Mouse (Mus musculus) 3134 (cell line): Measurements from ENCODE around the gene Krt7.
A peak's percentile ranks its signal among the peaks of the same experiment; 100 is the strongest.

ENCODE experiments used
- DNase-seq: peaks from one replicate; pipeline ENCODE4 v3.0.0-alpha.2; 2011; ENCODE audit warnings: low spot score; ENCODE audit not compliant: insufficient read length; ENCODE audit errors: extremely low read depth

Gene Krt7

GRCm38 (mm10) chr15:101410775-101411174 lies at the start of gene Krt7:
Gene Krt7 (plus strand): TSS chr15:101411043.
- peak; percentile 26 for DNase-seq

DNA sequence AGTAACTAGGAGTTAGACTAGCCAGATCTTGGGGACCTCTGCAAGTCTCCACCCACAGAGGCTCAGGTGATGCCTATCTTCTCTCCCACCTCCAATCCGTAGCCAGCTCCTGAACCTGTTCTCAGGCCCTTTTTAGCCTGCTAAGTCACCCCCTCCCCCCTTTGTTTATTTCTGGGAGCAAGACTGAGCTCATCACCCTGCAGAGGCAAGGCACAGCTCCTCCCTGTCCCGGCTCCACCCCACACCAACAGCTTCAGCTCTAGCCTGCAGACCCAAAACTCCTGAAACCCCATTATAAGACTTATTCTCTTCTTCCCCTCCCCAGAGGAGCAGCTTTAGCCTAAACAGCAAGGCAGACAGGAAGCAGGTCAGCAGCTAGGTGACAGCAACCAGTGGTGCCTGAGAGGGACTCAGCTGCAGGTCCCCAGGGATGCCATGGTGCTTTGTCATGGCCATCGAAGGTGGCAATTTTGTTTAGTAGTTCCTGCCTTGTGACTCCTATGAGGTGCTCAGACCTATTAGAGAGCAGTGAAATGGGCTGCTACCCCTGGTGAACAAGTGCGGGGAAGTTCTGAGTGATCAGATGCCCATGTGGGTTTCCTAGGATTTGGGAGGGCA lies 48.3 kb upstream of the Krt7 start:
- DNase-seq: no peak

GRCm38 (mm10) chr15:101363933-101364332 lies 46.9 kb upstream of the Krt7 start:
- DNase-seq: no peak

- no peak for DNase-seq
Measured at GRCm38 (mm10) chr15:101364425-101364824, 46.4 kb upstream of the Krt7 start.

DNA sequence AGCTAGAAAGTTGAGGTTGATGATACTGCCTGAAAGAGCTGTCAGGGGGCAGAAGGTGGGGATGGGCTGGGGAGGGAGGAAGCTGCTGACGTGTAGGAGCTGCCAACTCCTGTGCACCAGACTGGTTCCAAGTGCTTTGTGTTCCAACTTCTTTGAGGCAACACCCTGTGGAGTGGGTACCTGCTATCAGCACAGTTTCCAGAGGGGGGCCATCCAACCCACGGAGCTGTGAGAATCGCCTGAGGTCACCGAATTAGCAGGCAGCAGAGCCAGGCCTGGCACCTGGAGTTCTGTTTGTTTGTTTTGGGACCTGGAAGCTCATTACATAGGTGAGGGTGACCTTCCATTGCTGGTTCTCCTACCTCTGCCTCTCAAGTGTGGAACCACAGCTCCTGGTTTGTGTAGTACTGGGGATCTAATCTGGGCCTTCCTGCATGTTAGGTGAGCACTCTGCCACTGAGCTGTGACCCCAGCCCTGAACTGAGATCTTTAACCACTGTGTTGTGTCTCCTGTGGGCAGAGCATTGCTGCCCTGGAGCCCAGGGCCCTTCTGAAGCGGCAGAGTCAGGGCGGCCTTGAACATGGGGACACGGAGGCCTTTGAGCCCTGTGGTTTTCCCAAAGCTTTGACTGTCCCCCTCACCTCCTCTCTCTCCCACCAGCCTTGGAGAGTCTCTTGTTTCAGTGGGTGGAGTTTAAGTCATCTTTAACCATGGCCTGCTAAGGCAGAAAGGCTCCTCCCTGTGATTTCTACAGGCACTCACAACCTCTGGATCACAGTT lies 45.8 kb upstream of the Krt7 start:
- DNase-seq: no peak

DNA sequence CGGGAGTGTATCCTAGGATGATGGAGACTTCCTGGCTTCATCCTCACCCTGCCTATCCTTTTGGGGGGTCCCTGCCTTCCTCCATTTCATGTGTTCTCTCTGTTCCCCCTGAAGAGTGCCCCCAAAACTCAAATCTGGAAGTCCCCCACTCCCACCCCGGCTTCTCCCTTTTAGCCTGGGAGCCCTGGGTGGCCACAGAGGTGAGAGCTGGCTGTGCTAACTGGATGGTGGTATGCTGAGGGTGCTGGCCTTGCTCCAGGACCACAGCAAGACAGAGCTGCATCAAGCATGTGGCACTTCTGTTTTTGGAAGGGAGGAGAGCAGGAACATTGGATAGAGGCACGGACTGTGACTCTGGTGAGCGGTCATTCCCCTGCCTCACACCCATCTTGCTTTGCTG lies 45.1 kb upstream of the Krt7 start:
- DNase-seq: no peak

DNA sequence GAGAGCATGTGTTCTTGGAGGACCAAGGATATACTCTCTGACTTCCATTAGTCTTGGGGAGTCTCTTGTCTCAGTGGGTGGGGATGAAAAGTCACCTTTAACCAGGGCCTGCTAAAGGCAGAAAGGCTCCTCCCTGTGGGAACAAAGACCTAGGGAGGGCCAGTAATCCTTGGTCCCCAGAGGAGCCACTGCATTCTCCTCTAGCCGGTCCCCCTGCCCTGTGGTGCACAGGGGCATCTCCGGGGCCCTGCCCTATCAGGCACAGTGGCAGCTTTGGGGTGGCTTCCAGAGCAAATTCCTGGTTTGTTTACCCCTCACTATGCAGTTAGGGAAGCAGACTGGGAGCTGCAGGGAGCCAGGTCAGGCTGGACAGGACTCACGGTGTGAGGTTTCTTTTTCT lies 44.4 kb upstream of the Krt7 start:
- no peak for DNase-seq

GRCm38 (mm10) chr15:101366926-101367325 lies 43.9 kb upstream of the Krt7 start:
- no peak for DNase-seq

DNA sequence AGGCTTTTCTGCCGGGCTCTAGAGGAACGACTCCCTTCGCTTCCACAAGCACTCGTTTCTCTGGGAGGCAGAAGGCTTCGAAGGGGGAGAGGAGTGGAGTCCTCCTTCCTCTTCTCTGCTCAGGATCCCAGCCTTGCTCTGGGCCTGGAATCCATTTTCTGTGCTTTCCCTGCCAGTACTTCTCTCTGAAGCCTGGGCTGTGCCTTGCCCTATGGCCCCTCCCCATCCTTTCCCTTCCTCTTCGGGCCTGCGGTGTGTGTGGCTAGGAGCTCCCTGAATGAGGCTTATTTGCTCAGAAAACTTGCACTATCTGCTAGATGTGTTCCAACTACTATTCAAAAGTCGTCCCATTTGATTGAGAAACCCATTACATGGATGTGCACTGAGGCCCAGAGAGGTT lies 43.3 kb upstream of the Krt7 start:
- no peak for DNase-seq

GRCm38 (mm10) chr15:101368015-101368414 lies 42.8 kb upstream of the Krt7 start:
- DNase-seq: peak; percentile 59

DNA sequence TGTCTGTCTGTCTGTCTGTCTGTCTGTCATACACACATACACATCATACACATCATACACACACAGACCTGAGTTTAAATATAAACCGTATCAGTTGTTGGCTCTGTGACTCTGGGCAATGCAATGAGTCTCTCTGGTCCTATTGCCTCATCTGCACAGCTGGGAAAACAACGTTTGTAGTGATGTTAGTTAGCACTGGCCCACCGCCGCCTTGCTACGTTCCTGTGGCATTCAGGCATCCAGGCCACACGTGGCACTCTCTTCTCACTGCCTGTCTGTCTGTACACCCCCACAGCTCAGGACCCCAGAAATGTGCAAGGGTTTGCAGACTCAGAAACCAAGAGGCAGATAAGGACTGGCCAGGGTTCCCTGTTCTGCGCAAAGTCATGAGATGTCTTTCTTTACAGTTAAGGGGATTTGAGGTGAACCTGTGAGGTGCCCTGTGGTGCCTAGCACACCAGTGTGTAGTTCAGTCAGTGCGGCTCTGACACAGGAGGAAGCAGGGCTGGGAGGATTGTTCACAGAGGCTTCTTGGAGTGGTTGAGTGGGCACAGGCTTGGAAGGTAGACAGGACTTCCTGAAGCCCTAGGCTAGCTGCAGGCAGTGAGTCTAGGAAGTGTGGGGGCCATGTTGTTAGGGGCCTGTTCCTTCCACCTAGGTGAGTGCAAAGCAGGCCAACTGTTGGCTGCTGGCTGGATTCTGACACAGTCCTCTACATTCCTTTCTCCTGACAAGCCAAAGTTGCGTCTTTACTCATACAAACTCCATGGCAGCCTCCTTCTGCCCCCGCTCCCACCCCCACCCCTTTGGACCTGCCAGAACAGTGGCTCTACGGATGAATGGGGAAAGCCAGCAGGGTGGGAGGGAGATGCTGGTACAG lies 42.1 kb upstream of the Krt7 start:
- DNase-seq: peak; percentile 80

GRCm38 (mm10) chr15:101369382-101370100 lies 41.3 kb upstream of the Krt7 start:
- peak; percentile 76 for DNase-seq

DNA sequence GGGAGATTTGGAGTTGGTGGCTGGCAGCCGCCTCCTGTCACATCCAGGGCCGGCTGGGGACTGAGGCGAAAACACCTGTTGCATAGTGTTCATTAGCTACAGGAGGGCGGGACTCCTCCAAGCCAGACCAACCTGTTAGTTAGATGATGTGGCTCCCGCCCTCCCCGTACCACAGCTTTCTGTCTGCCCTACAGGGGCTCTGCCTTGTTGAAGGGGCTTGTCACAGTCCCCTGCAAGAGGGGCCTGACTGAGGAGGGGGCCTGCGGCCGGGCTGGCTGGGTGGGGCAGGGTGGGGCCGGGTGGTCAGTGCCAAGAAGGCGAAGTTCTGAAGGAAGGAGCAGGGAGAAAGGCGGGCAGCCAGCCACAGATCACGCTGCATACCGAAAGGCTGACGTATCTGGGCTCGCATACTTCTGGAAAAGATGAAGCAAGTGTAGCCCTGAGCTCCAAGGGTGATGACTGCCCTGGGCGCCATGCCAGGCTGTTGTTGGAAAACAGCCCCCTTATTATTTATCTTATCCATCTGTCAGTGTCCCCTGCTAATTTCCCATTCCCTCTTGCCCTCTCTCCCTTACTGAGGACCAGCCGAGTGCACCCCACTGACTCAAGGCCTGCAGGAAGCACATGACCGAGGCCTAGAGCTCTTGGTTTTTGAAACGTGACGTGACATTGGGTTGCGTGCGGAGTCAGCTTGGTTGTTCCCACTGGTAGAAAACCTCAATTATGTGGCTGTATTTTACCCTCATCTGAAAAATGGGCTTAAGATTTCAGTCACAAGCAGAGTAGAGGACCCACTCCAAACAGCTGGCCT lies 40.5 kb upstream of the Krt7 start, which contains the start of gene Krt80:
Gene Krt80, minus strand, starts transcription at position 62 of the 811 bp plus-strand sequence.
- peak; percentile 94 for DNase-seq

GRCm38 (mm10) chr15:101371141-101371985 lies 39.5 kb upstream of the Krt7 start:
- DNase-seq: no peak

GRCm38 (mm10) chr15:101372131-101372977 lies 38.5 kb upstream of the Krt7 start:
- no peak for DNase-seq

DNA sequence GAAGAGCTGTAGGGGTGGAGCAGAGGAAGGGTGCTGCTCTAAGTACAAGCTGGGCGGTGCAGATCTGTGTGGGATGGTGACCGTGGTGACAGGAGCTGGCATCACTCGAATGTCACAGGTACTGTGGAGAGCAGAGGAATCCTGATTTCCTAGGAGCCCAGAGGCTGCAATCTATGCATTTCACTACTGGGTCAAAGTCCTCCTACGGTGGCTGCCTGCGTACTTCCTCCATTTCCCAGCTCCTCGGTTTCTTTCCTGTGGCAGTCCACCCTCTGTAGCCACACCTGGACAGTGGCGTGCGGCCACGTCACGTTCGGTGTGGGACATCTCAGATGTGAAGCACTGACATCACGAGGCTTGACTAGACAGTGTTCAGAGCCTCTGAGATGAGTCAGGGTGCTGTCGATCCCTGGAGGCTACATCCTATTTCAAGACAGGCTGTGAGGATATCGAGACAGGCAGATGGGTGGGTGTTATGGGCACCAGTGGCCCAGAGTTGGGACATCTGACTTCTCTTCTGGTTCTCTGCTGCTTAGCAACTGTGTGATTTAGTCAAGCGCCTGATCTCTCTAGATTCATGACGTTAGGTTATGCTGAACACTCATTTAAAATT lies 37.5 kb upstream of the Krt7 start:
- DNase-seq: no peak

GRCm38 (mm10) chr15:101374879-101375278 lies 36.0 kb upstream of the Krt7 start:
- DNase-seq: peak; percentile 84
